Mouse (Mus musculus): ENCODE data around the gene Tnks1bp1. TPM values are rescaled to one million over a fixed set of nuclear protein-coding genes. Genes with fewer than 3 reads are reported as not detected.

Tnks1bp1 gene
- polyA plus RNA-seq, 1 experiment from 2014 or later, result 53.6 TPM

- no peak for ATAC-seq (ENCODE audit: borderline replicate concordance, extremely low read depth, low FRiP score, low TSS enrichment)
- peaks cover 8% of the 10 kb centered on the region; the same call in 1 of the 2 replicates for H3K4me1 ChIP-seq
- no peak overlapping the region for H3K4me3 ChIP-seq
- no peak overlapping the region for H3K27ac ChIP-seq
- no peaks in the 10 kb centered on the region for H3K27me3 ChIP-seq
- no peaks in the 10 kb centered on the region for H3K36me3 ChIP-seq
- H3K9ac ChIP-seq, result no peak overlapping the region
- 39% methylated on average over 3 of the region's 3 CpGs for WGBS
- no peak overlapping the region for H3K4me2 ChIP-seq
- H3K9me3 ChIP-seq, result no peaks in the 10 kb centered on the region
Observed at GRCm38 (mm10) chr2:85014588-85014982, 33.2 kb upstream of the Tnks1bp1 start.

GRCm38 (mm10) chr2:85022043-85022442 is 25.8 kb upstream of the Tnks1bp1 start:
- Histone ChIP-seq H3K9me3 (no peaks in the 10 kb centered on the region), H3K27ac (no peak overlapping the region), H3K4me1 (no peaks in the 10 kb centered on the region), H3K4me2 (no peak overlapping the region), H3K27me3 (no peaks in the 10 kb centered on the region), H3K36me3 (no peaks in the 10 kb centered on the region), H3K4me3 (no peak overlapping the region), H3K9ac (no peak overlapping the region)
- 12% methylated on average over 4 of the region's 4 CpGs for WGBS
- ATAC-seq (ENCODE audit: borderline replicate concordance, extremely low read depth, low FRiP score, low TSS enrichment), result no peak

- no peaks in the 10 kb centered on the region for H3K27me3 ChIP-seq
- H3K9me3 ChIP-seq, result no peaks in the 10 kb centered on the region
- 0 out of 2 replicates have a peak, but pooled peaks cover 4% of the 10 kb centered on the region for H3K4me1 ChIP-seq
- H3K9ac ChIP-seq, result no peak overlapping the region
- WGBS, result 76% methylated on average over 3 of the region's 3 CpGs
- no peaks in the 10 kb centered on the region for H3K36me3 ChIP-seq
- ATAC-seq (ENCODE audit: borderline replicate concordance, extremely low read depth, low FRiP score, low TSS enrichment), result no peak
- H3K27ac ChIP-seq, result no peak overlapping the region
- no peak overlapping the region for H3K4me2 ChIP-seq
- H3K4me3 ChIP-seq, result no peak overlapping the region
Observed at GRCm38 (mm10) chr2:85026178-85026577, 21.6 kb upstream of the Tnks1bp1 start.

- no peak overlapping the region for H3K9ac ChIP-seq
- 0 out of 2 replicates have a peak, but pooled peaks cover 4% of the 10 kb centered on the region for H3K4me1 ChIP-seq
- no peak overlapping the region for H3K27ac ChIP-seq
- 57% methylated on average over 5 of the region's 5 CpGs for WGBS
- no peaks in the 10 kb centered on the region for H3K36me3 ChIP-seq
- no peaks in the 10 kb centered on the region for H3K27me3 ChIP-seq
- no peak overlapping the region for H3K4me3 ChIP-seq
- no peak overlapping the region for H3K4me2 ChIP-seq
- no peaks in the 10 kb centered on the region for H3K9me3 ChIP-seq
- no peak for ATAC-seq (ENCODE audit: borderline replicate concordance, extremely low read depth, low FRiP score, low TSS enrichment)
Observed at GRCm38 (mm10) chr2:85027281-85027680, 20.5 kb upstream of the Tnks1bp1 start.

GRCm38 (mm10) chr2:85029897-85030296 is 17.9 kb upstream of the Tnks1bp1 start:
- Histone ChIP-seq H3K4me3 (no peak overlapping the region), H3K27ac (no peak overlapping the region), H3K36me3 (no peaks in the 10 kb centered on the region), H3K4me2 (no peak overlapping the region), H3K9ac (no peak overlapping the region), H3K27me3 (no peaks in the 10 kb centered on the region), H3K9me3 (no peaks in the 10 kb centered on the region), H3K4me1 (0 out of 2 replicates have a peak, but pooled peaks cover 4% of the 10 kb centered on the region)
- ATAC-seq (ENCODE audit: borderline replicate concordance, extremely low read depth, low FRiP score, low TSS enrichment), result no peak
- WGBS, result 31% methylated on average over 6 of the region's 6 CpGs

- Histone ChIP-seq H3K27ac (no peak overlapping the region), H3K36me3 (no peaks in the 10 kb centered on the region), H3K4me1 (0 out of 2 replicates have a peak, but pooled peaks cover 4% of the 10 kb centered on the region), H3K9ac (no peak overlapping the region), H3K4me2 (no peak overlapping the region), H3K9me3 (no peaks in the 10 kb centered on the region), H3K4me3 (no peak overlapping the region), H3K27me3 (no peaks in the 10 kb centered on the region)
- no peak for ATAC-seq (ENCODE audit: borderline replicate concordance, extremely low read depth, low FRiP score, low TSS enrichment)
- WGBS, result 50% methylated on average over 6 of the region's 6 CpGs
Observed at GRCm38 (mm10) chr2:85030989-85031388, 16.8 kb upstream of the Tnks1bp1 start.

- Histone ChIP-seq H3K36me3 (no peaks in the 10 kb centered on the region), H3K4me3 (no peak overlapping the region), H3K4me1 (peaks cover 6% of the 10 kb centered on the region; the same call in 1 of the 2 replicates), H3K9me3 (no peaks in the 10 kb centered on the region), H3K27me3 (no peaks in the 10 kb centered on the region), H3K27ac (no peak overlapping the region), H3K9ac (no peak overlapping the region), H3K4me2 (no peak overlapping the region)
- ATAC-seq (ENCODE audit: borderline replicate concordance, extremely low read depth, low FRiP score, low TSS enrichment), result no peak
- WGBS, result 73% methylated on average over 2 of the region's 2 CpGs
Observed at GRCm38 (mm10) chr2:85033121-85033520, 14.7 kb upstream of the Tnks1bp1 start.

GRCm38 (mm10) chr2:85034169-85034568 is 13.7 kb upstream of the Tnks1bp1 start:
- no peaks in the 10 kb centered on the region for H3K9me3 ChIP-seq
- no peaks in the 10 kb centered on the region for H3K27me3 ChIP-seq
- peaks cover 13% of the 10 kb centered on the region; the same call in 1 of the 2 replicates for H3K4me1 ChIP-seq
- H3K36me3 ChIP-seq, result 0 out of 2 replicates have a peak, but pooled peaks cover under 1% of the 10 kb centered on the region
- WGBS, result 76% methylated on average over 7 of the region's 7 CpGs
- H3K9ac ChIP-seq, result no peak overlapping the region
- no peak for ATAC-seq (ENCODE audit: borderline replicate concordance, extremely low read depth, low FRiP score, low TSS enrichment)
- H3K27ac ChIP-seq, result no peak overlapping the region
- H3K4me2 ChIP-seq, result no peak overlapping the region
- H3K4me3 ChIP-seq, result no peak overlapping the region

GRCm38 (mm10) chr2:85036507-85037046 is 11.2 kb upstream of the Tnks1bp1 start:
- H3K9me3 ChIP-seq, result no peaks in the 10 kb centered on the region

GRCm38 (mm10) chr2:85037047-85038026 is 10.5 kb upstream of the Tnks1bp1 start, which contains the start of the genes Ssrp1 and P2rx3:
Gene Ssrp1 (plus strand): TSS chr2:85037234.
Gene P2rx3 (minus strand): TSS chr2:85037462.
- Histone ChIP-seq H3K4me3 (peak within 1 kb of the TSS; percentile 87), H3K36me3 (peaks cover 32% of the 10 kb centered on the region), H3K4me2 (peak within 1 kb of the TSS; percentile 68), H3K27ac (peak within 1 kb of the TSS; percentile 78), H3K27me3 (no peaks in the 10 kb centered on the region), H3K9ac (peak within 1 kb of the TSS; percentile 90), H3K9me3 (no peaks in the 10 kb centered on the region), H3K4me1 (peaks cover 9% of the 10 kb centered on the region; the same call in 1 of the 2 replicates)
- peak; percentile 94 for ATAC-seq (ENCODE audit: borderline replicate concordance, extremely low read depth, low FRiP score, low TSS enrichment)
- WGBS, result under 1% methylated on average over 66 of the region's 66 CpGs

More at GRCm38 (mm10) chr2:85036507-85037046, 11.2 kb upstream of the Tnks1bp1 start:
- Histone ChIP-seq H3K27ac (peak overlapping the region; percentile 1; the same call in 1 of the 2 replicates), H3K9ac (peak overlapping the region; percentile 90), H3K4me1 (peaks cover 9% of the 10 kb centered on the region; the same call in 1 of the 2 replicates), H3K4me2 (peak overlapping the region; percentile 68), H3K36me3 (peaks cover 25% of the 10 kb centered on the region), H3K4me3 (peak overlapping the region; percentile 87), H3K27me3 (no peaks in the 10 kb centered on the region)
- 6% methylated on average over 11 of the region's 11 CpGs for WGBS
- peak; percentile 46; the same call in 1 of the 2 replicates for ATAC-seq (ENCODE audit: borderline replicate concordance, extremely low read depth, low FRiP score, low TSS enrichment)

- no peak for ATAC-seq (ENCODE audit: borderline replicate concordance, extremely low read depth, low FRiP score, low TSS enrichment)
- peak overlapping the region; percentile 87 for H3K4me3 ChIP-seq
Observed at GRCm38 (mm10) chr2:85038336-85038735, 9.5 kb upstream of the Tnks1bp1 start.

More at GRCm38 (mm10) chr2:85038336-85038735, 9.5 kb upstream of the Tnks1bp1 start:
- Histone ChIP-seq H3K36me3 (peaks cover 42% of the 10 kb centered on the region), H3K27ac (no peak overlapping the region), H3K27me3 (no peaks in the 10 kb centered on the region), H3K4me2 (peak overlapping the region; percentile 68), H3K9me3 (no peaks in the 10 kb centered on the region), H3K4me1 (peaks cover 9% of the 10 kb centered on the region; the same call in 1 of the 2 replicates), H3K9ac (peak overlapping the region; percentile 90)
- WGBS, result 70% methylated on average over 13 of the region's 13 CpGs
